Mouse (Mus musculus) embryonic facial prominence, embryonic 14.5 days (tissue): ENCODE measurements around the gene Ola1. TPM values are rescaled to one million over a fixed set of nuclear protein-coding genes. Genes with fewer than 3 reads are reported as not detected.
A peak's percentile ranks its signal among the peaks of the same experiment; 100 is the strongest.

Experiments
- ATAC-seq: fragments of 200-750 bp; cut with Nextera tagmentation; 2 replicates; pipeline ENCODE4 v1.8.0; 2017; ENCODE audit warnings: low read depth, moderate number of reproducible peaks, moderate TSS enrichment
- DNase-seq: peaks from one replicate; pipeline ENCODE4 v3.0.0-alpha.2; 2015; ENCODE audit warnings: low spot score
- H3K27ac ChIP-seq: fragments of 300-500 bp; sonication (generic); replicated peaks from 2 replicates; pipeline ENCODE4 v1.5.1; 2014; ENCODE audit warnings: low read depth, mild to moderate bottlenecking, low read length, moderate library complexity
- H3K27me3 ChIP-seq: fragments of 300-500 bp; sonication (generic); replicated peaks from 2 replicates; pipeline ENCODE4 v1.6.1; 2014; ENCODE audit warnings: low read length; ENCODE audit not compliant: control insufficient read depth, insufficient read depth
- H3K36me3 ChIP-seq: fragments of 300-500 bp; sonication (generic); 2 replicates; pipeline ENCODE4 v1.6.1; 2014; ENCODE audit warnings: low read length, mixed read lengths; ENCODE audit not compliant: control insufficient read depth, insufficient read depth
- H3K4me1 ChIP-seq: fragments of 300-500 bp; sonication (generic); 2 replicates; pipeline ENCODE4 v1.6.1; 2014; ENCODE audit warnings: antibody characterized with exemption, low read length; ENCODE audit not compliant: control insufficient read depth, insufficient read depth
- H3K4me2 ChIP-seq: fragments of 300-500 bp; sonication (generic); 2 replicates; pipeline ENCODE4 v1.6.1; 2014; ENCODE audit warnings: low read depth, mild to moderate bottlenecking, low read length, moderate library complexity, mixed read lengths
- H3K4me3 ChIP-seq: fragments of 300-500 bp; sonication (generic); 2 replicates; pipeline ENCODE4 v1.5.1; 2014; ENCODE audit warnings: low read depth, mild to moderate bottlenecking, low read length
- H3K9ac ChIP-seq: fragments of 300-500 bp; sonication (generic); 2 replicates; pipeline ENCODE4 v1.6.1; 2014; ENCODE audit warnings: low read depth, mild to moderate bottlenecking, low read length, moderate library complexity, mixed read lengths
- H3K9me3 ChIP-seq: fragments of 300-500 bp; sonication (generic); 2 replicates; pipeline ENCODE4 v1.6.1; 2016; ENCODE audit warnings: low read length; ENCODE audit not compliant: control insufficient read depth
- WGBS: fragments of 180-500 bp; shearing (Covaris S2); extraction: QIAGEN DNeasy Blood & Tissue Kit; methylation state at CpG from one replicate; pipeline ENCODE4 v1.1.7; 2014; 5-methylcytosine and 5-hydroxymethylcytosine counted together
- polyA plus RNA-seq: library from polyadenylated mRNA; unstranded; fragments of >200 nt; fragmentation: Nextera tagmentation; extraction: Ambion mirVana; gene quantifications from 2 replicates; pipeline ENCODE4 v1.2.1, GENCODE M21; 2014

Ola1 gene
- polyA plus RNA-seq, 1 experiment from 2014 or later: 90.7 TPM

DNA sequence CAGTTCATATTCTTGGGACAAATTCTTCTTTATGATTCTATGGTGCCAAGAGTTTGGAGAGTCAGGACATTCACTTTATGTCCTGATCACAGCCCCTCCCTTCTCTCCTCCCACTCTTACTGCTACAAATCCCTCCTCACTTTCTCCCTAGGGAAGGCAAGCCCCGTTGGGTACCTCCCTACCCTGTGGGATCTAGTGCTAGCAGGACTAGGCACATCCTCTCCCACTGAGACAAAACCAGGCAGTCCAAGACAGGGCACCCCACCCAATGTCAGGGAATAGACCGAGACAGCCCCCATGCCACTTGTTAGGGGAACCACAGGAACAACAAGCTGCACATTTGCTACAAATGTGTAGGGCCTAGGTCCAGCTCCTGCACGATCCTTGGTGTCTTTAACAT lies 131.1 kb downstream of the Ola1 start:
- Histone ChIP-seq H3K4me1 (peaks cover 13% of the 10 kb centered on the region), H3K27ac (no peak overlapping the region), H3K4me2 (no peak overlapping the region), H3K9ac (no peak overlapping the region), H3K36me3 (no peaks in the 10 kb centered on the region), H3K27me3 (no peaks in the 10 kb centered on the region), H3K4me3 (no peak overlapping the region), H3K9me3 (no peaks in the 10 kb centered on the region)
- 54% methylated on average over 3 of the region's 3 CpGs for WGBS
- ATAC-seq: no peak
- no peak for DNase-seq

DNA sequence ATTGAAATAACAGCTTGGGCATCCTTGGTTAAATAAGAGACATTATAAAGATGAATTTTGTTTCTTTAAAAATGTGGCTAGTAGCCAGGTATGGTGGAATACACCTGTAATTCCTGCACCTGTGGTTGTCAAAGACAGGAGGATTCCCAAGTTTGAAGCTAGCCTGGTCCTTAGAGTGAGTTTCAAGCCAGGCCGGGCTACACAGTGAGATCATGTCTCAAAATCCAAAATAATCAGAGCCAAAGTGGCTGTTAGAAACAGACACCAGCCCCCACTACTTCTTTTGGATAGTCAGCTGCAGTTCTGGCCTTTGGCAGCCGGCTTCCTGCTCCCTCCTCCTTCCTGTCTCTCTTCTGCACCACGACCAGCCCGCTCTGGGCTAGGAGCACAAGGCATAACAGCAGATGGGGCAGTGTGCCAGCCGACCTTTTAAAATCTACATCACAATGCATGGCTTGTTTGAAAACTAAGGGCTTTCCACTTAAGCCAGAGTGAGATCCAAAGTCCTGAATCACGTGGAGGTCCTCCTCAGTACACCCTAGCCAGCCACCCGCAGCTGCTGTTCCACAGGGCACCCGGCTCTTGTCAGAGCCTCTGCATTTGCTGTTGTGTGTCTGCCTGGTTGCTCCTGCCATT lies 132.9 kb downstream of the Ola1 start:
- WGBS: 17% methylated on average over 8 of the region's 8 CpGs
- Histone ChIP-seq H3K4me3 (no peak overlapping the region), H3K27ac (no peak overlapping the region), H3K36me3 (no peaks in the 10 kb centered on the region), H3K27me3 (no peaks in the 10 kb centered on the region), H3K4me2 (no peak overlapping the region), H3K9ac (no peak overlapping the region), H3K4me1 (peaks cover 10% of the 10 kb centered on the region), H3K9me3 (no peaks in the 10 kb centered on the region)
- ATAC-seq: peak; percentile 85
- peak; percentile 90 for DNase-seq

DNA sequence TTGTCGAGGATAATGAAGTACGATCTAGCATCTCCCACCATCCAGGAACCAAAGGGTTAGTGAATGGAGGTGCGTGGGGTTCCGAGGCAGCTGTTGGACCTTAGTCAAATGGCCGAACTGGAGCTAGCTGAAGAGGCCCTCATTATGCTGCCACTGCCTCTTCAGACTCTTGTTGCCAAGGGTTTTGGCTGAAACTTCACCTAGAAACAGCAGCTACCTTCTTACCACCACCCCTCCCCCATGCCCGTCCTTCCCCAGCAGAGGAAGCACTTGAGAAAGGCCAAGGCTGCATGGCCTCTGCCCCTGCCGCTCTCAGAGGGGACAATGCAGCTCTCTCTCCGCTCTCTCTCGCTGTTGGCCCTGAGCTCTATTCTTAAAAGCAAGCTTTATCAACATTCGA lies 136.2 kb downstream of the Ola1 start:
- 84% methylated on average over 10 of the region's 10 CpGs for WGBS
- Histone ChIP-seq H3K27ac (no peak overlapping the region), H3K4me3 (no peak overlapping the region), H3K4me1 (peaks cover 5% of the 10 kb centered on the region; the same call in 1 of the 2 replicates), H3K36me3 (no peaks in the 10 kb centered on the region), H3K27me3 (no peaks in the 10 kb centered on the region), H3K9ac (no peak overlapping the region), H3K9me3 (no peaks in the 10 kb centered on the region), H3K4me2 (no peak overlapping the region)
- ATAC-seq (no peak), DNase-seq (no peak)

DNA sequence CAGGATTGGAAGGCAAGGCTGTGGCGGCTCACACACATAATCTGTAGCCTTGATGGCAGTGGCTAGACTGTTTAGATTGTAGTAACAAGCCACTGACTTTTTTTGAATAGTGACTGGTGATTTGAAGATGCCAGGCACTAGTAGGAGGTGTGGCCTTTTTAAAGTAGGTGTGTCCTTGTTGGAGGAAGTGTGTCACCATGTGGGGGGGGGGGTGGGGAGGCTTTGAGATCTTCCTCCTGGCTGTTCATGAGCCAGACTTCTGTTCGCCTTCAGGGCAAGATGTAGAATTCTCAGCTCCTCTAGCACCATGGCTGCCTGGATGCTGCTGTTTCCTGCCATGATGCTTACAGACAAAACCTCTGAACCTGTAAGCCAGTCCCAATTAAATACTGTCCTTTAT lies 136.9 kb downstream of the Ola1 start:
- no peak for DNase-seq
- Histone ChIP-seq H3K4me3 (no peak overlapping the region), H3K9me3 (no peaks in the 10 kb centered on the region), H3K9ac (no peak overlapping the region), H3K27me3 (no peaks in the 10 kb centered on the region), H3K36me3 (no peaks in the 10 kb centered on the region), H3K4me2 (no peak overlapping the region), H3K27ac (no peak overlapping the region), H3K4me1 (peaks cover 5% of the 10 kb centered on the region; the same call in 1 of the 2 replicates)
- 92% methylated on average over 2 of the region's 2 CpGs for WGBS
- ATAC-seq: no peak

DNA sequence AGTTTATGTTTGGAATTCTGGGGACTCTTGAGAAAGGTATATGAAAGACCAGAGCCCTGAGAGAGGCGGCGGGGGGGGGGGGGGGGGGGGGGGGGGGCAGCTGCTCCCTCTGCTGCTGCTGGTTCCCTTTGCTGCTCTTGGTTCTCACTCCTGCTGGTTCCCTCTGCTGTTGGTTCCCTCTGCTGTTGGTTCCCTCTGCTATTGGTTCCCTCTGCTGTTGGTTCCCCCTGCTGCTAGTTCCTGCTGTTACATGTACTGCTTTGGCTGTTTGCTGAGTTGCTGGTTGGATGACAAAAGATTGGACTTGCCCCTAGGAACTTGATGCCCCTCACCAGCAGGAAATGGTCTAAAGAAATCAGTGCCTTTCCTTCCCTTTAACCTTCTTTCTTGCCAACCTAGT lies 138.6 kb downstream of the Ola1 start:
- no CpG with 5 or more reads among the region's 2 CpGs for WGBS
- DNase-seq (no peak), ATAC-seq (no peak)
- no peak overlapping the region for H3K4me3 ChIP-seq
- H3K4me2 ChIP-seq: no peak overlapping the region
- no peaks in the 10 kb centered on the region for H3K9me3 ChIP-seq
- no peaks in the 10 kb centered on the region for H3K36me3 ChIP-seq
- H3K27ac ChIP-seq: no peak overlapping the region
- no peaks in the 10 kb centered on the region for H3K4me1 ChIP-seq
- no peak overlapping the region for H3K9ac ChIP-seq
- H3K27me3 ChIP-seq: no peaks in the 10 kb centered on the region

DNA sequence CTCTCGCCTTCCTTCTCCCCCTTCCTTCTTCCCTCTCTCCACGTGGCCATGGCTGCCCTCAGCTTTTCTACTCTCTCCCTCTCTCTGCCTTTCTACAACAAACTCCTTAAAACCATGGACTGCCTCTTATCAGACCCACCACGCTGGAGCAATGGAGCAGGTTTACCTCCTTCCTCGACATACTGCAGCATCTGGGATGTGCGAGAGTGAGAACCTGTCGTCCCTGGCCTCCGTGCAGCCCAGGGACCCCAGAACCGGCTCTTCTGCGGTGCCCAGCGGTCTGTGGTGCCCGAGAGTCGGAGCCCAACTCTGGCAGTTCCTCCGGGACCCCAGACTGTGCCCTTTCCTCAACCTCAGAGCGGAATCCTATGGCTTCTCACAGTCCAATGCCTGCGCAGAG lies 139.4 kb downstream of the Ola1 start:
- H3K9ac ChIP-seq: no peak overlapping the region
- WGBS: 77% methylated on average over 14 of the region's 15 CpGs
- no peak for DNase-seq

DNA sequence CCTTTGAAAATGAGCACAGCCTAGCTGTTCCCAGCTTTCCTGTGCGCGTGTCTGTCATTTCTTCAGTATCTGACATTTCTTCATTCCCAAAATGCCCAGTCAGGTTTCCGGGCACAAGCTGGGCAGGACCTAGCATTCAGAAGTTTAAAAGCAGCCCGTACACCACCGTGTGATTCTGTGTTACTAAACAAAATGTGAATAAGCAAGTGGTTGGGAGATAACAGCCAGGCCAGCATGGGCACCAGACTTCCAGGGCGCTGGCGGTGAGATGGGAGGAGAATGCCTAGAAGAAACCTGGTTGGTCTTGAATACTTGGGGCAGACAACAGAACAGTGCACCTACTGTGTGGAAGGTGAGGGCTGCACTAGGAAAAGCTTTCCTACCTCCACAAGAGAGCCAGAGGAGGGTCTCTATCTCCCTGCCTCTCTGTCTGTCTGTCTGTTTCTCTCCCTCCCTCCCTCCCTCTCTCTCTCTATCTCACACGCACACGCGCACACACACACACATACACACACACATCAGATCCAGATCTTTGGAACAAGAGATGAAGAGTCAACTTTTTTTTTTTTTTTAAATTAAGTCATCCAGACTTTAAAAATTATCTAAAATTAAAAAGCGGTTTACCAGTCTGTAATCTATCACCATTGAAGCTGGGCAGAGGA lies 144.8 kb downstream of the Ola1 start:
- ATAC-seq (no peak), DNase-seq (no peak)
- no peak overlapping the region for H3K9ac ChIP-seq
- H3K27me3 ChIP-seq: no peaks in the 10 kb centered on the region
- no peaks in the 10 kb centered on the region for H3K9me3 ChIP-seq
- H3K27ac ChIP-seq: no peak overlapping the region
- WGBS: 90% methylated on average over 11 of the region's 11 CpGs
- H3K4me1 ChIP-seq: no peaks in the 10 kb centered on the region
- no peak overlapping the region for H3K4me2 ChIP-seq
- no peak overlapping the region for H3K4me3 ChIP-seq
- H3K36me3 ChIP-seq: no peaks in the 10 kb centered on the region

More for the DNA sequence above, 139.4 kb downstream of the Ola1 start:
- H3K4me3 ChIP-seq: no peak overlapping the region
- H3K4me1 ChIP-seq: no peaks in the 10 kb centered on the region
- no peaks in the 10 kb centered on the region for H3K27me3 ChIP-seq
- no peaks in the 10 kb centered on the region for H3K9me3 ChIP-seq
- no peaks in the 10 kb centered on the region for H3K36me3 ChIP-seq
- ATAC-seq: no peak
- no peak overlapping the region for H3K27ac ChIP-seq
- H3K4me2 ChIP-seq: no peak overlapping the region

DNA sequence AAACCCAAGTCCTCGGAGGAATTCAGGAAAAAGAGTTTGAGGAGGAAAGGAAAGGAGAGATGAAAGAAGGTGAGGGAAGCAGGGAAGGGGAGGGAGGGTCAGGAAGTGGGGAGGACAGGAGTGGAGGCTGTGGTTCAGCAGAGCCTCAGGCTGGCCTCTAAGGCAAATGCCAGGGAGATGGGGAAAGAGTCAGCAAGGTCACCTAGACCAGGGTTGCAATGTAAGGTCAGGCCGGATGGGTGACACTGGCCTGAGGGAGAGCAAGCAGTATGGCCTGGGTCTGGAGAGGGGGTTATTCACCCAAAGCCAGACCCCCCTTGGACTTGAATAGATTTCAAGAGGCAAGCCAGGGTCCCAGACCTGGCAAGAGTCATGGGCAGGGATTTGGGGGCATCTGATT lies 147.5 kb downstream of the Ola1 start:
- ATAC-seq (no peak), DNase-seq (no peak)
- no peaks in the 10 kb centered on the region for H3K9me3 ChIP-seq
- no peaks in the 10 kb centered on the region for H3K36me3 ChIP-seq
- H3K27ac ChIP-seq: no peak overlapping the region
- no peak overlapping the region for H3K4me3 ChIP-seq
- WGBS: 66% methylated on average over 2 of the region's 2 CpGs
- no peaks in the 10 kb centered on the region for H3K27me3 ChIP-seq
- H3K4me1 ChIP-seq: peaks cover 9% of the 10 kb centered on the region; the same call in 1 of the 2 replicates
- H3K9ac ChIP-seq: no peak overlapping the region
- H3K4me2 ChIP-seq: no peak overlapping the region
